ENCODE assay signal across 21 mouse cellular contexts in the genomic region with DNA sequence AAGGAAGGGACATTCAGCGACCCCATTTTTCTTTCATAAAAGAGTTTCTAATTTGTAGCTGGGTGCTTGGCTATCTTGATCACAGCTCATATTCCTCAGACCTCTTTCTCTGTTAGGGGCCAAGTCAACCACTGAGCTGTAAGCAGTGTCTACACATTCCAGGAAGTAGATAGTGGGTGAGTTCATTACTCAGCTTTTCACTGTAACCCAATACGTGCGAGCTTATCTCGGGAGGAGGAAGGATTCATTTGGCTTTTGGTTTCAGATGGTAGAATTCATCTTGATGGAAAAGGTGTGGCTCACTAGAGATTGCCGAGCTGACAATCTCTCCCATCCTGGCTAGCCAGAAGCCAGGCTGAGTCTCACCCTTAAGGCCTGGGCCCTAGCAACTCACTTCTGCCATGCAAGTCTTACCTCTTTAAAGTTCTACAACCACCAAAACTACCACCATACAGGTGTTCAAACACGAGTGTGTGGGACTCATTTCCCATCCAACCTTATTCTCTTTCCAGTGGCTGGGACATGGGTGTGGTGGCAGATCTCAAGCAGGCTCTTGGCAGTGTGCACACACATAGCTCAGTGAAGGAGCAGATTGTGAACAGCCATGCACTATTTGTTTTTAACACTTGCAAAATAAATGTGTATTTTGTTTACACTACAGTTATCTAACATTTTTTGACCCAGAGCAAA. TPM values are rescaled to one million over a fixed set of nuclear protein-coding genes. Genes with fewer than 3 reads are reported as not detected.
A peak's percentile ranks its signal among the peaks of the same experiment; 100 is the strongest.
DNase-seq lines count a peak whose midpoint lies in the region; ATAC-seq lines count a peak whose summit lies in the region.
"Had no signal": no experiment of that assay in that cellular context is flagged by ENCODE, and none has a peak within 500 bp of the region (broad histone marks: within the 10 kb centered on the region; RNA-seq: fewer than 3 reads in every experiment).

No protein-coding gene starts in this region.

- WGBS in hindbrain, embryonic 10.5 days = 82% methylated on average over 6 of the region's 6 CpGs

- H3K27me3 ChIP-seq in hindbrain, embryonic 10.5 days (ENCODE audit: insufficient read depth, poor library complexity, severe bottlenecking) = no peaks in the 10 kb centered on the region; the same call in 1 of the 2 replicates
- H3K27me3 ChIP-seq: forebrain, embryonic 13.5 days; heart, embryonic 12.5 days; hindbrain, embryonic 13.5 days had no signal

- H3K4me1 ChIP-seq in hindbrain, embryonic 10.5 days (replicated peaks) = peaks cover 9% of the 10 kb centered on the region

- ATAC-seq in granulocyte monocyte progenitor cell, adult 5-6 weeks (replicated peaks; ENCODE audit: poor library complexity, severe bottlenecking) = peak; percentile 15; the same call in 1 of the 2 replicates
- ATAC-seq: forebrain, embryonic 13.5 days had no signal

- no peaks in the 10 kb centered on the region for H3K9me3 ChIP-seq in hindbrain, embryonic 10.5 days
- H3K9me3 ChIP-seq: forebrain, embryonic 13.5 days; heart, embryonic 12.5 days; hindbrain, embryonic 13.5 days; midbrain, embryonic 10.5 days had no signal

- no peaks in the 10 kb centered on the region for H3K36me3 ChIP-seq in hindbrain, embryonic 10.5 days
- H3K36me3 ChIP-seq: heart, embryonic 12.5 days; hindbrain, embryonic 13.5 days; midbrain, embryonic 10.5 days had no signal

- DNase-seq in lung, adult 18-20 months = peak; percentile 48 to 61
- no peak for DNase-seq in lung, postnatal 10 days
- peak; percentile 75 for DNase-seq in 416B (ENCODE audit: low read depth)
- DNase-seq in lung, postnatal 36 days = peak; percentile 63
- no peak for DNase-seq in spleen, postnatal 14 days (ENCODE audit: low spot score in 2 of 2)
- DNase-seq in hindbrain, embryonic 10.5 days (ENCODE audit: low spot score) = no peak
- DNase-seq in ovary, postnatal 10 days (ENCODE audit: low spot score) = no peak
- DNase-seq: adrenal gland, postnatal 14 days; cerebellum, adult 2 months; cerebellum, postnatal 25 days; heart, adult 11 months; heart, postnatal 14 days; kidney, postnatal 25 days; layer of hippocampus, postnatal 36 days; right cerebral cortex, postnatal 25 days; spleen, adult 18-20 months had no signal

- H3K27ac ChIP-seq in hindbrain, embryonic 10.5 days = no peak overlapping the region
- H3K27ac ChIP-seq: forebrain, embryonic 13.5 days; hindbrain, embryonic 13.5 days; midbrain, embryonic 10.5 days had no signal

- H3K4me3 ChIP-seq in hindbrain, embryonic 10.5 days = no peak overlapping the region
- H3K4me3 ChIP-seq: forebrain, embryonic 13.5 days; heart, embryonic 12.5 days; hindbrain, embryonic 13.5 days; midbrain, embryonic 10.5 days had no signal

RNA-seq across cellular contexts. Expression of a gene that starts 23.9 kb away (rescaled TPM):
- total RNA-seq in granulocyte monocyte progenitor cell, adult 5-6 weeks (2014; fragmentation: Nextera tagmentation) = 22.5 and 27.5 TPM in 2 replicates
- total RNA-seq in granulocyte monocyte progenitor cell, adult 5-6 weeks (2017) = 30.5 and 39.8 TPM in 2 replicates
- 0.25 TPM in 1 of 2 replicates, not detected in the other for polyA plus RNA-seq in hindbrain, embryonic 10.5 days (2016; fragmentation: Nextera tagmentation; extraction: Ambion mirVana)
- polyA plus RNA-seq: forebrain, embryonic 13.5 days had no signal

Comparison
In these comparisons a context has a peak if more than half of its experiments do, and no peak if none do; other contexts are left out.
1. DNase-seq: peak in lung, adult 18-20 months (2 of 2), 416B (single experiment) and lung, postnatal 36 days (single experiment); none in lung, postnatal 10 days (single experiment), spleen, postnatal 14 days (0 of 2), hindbrain, embryonic 10.5 days (single experiment) and ovary, postnatal 10 days (single experiment).